In genomic region chr12:73034901-73035895, GRCm38 (mm10) we compare ENCODE assay signal across 11 mouse cellular contexts. TPM values are rescaled to one million over a fixed set of nuclear protein-coding genes. Genes with fewer than 3 reads are reported as not detected.
DNase-seq lines count a peak whose midpoint lies in the region; ATAC-seq and TF ChIP-seq lines count a peak whose summit lies in the region.
"Had no signal": no experiment of that assay in that cellular context is flagged by ENCODE, and none has a peak within 500 bp of the region (broad histone marks: within the 10 kb centered on the region; RNA-seq: fewer than 3 reads in every experiment).

No protein-coding gene starts in this region.

- H3K4me3 ChIP-seq in heart, embryonic 15.5 days = peak overlapping the region; percentile 35
- no peak overlapping the region for H3K4me3 ChIP-seq in C2C12 (ENCODE audit: insufficient read depth, poor library complexity, severe bottlenecking)
- peak overlapping the region; percentile 50 for H3K4me3 ChIP-seq in embryonic facial prominence, embryonic 10.5 days
- peak overlapping the region; percentile 8; the same call in 1 of the 2 replicates for H3K4me3 ChIP-seq in hindbrain, embryonic 16.5 days (ENCODE audit: low read length)
- no peak overlapping the region for H3K4me3 ChIP-seq in layer of hippocampus, adult 2 months

- peaks cover 12% of the 10 kb centered on the region for H3K4me1 ChIP-seq in heart, embryonic 15.5 days (replicated peaks)
- peaks cover 60% of the 10 kb centered on the region for H3K4me1 ChIP-seq in embryonic facial prominence, embryonic 10.5 days
- no peaks in the 10 kb centered on the region for H3K4me1 ChIP-seq in hindbrain, embryonic 16.5 days (ENCODE audit: control insufficient read depth, insufficient read depth, low read depth, low read length)

- peaks cover 69% of the 10 kb centered on the region for H3K27me3 ChIP-seq in heart, embryonic 15.5 days
- no peaks in the 10 kb centered on the region for H3K27me3 ChIP-seq in C2C12 (ENCODE audit: control insufficient read depth, insufficient read depth, insufficient read length)
- peaks cover 78% of the 10 kb centered on the region for H3K27me3 ChIP-seq in embryonic facial prominence, embryonic 10.5 days (replicated peaks; ENCODE audit: low read depth, poor library complexity, severe bottlenecking)
- H3K27me3 ChIP-seq in hindbrain, embryonic 16.5 days (replicated peaks; ENCODE audit: control insufficient read depth, insufficient read depth, low read length) = peaks cover 64% of the 10 kb centered on the region

- 0 out of 2 replicates have a peak overlapping the region, but pooled peaks have one; percentile 17 for H3K9ac ChIP-seq in heart, embryonic 15.5 days
- H3K9ac ChIP-seq in hindbrain, embryonic 16.5 days (ENCODE audit: low read depth, low read length) = no peak overlapping the region

- 12% methylated on average over 40 of the region's 43 CpGs for WGBS in heart, embryonic 15.5 days
- 1% methylated on average over 43 of the region's 43 CpGs for WGBS in embryonic facial prominence, embryonic 10.5 days
- 2% methylated on average over 39 of the region's 43 CpGs for WGBS in hindbrain, embryonic 16.5 days

- H3K4me2 ChIP-seq in heart, embryonic 15.5 days = peak overlapping the region; percentile 57
- peak overlapping the region; percentile 20; the same call in 1 of the 2 replicates for H3K4me2 ChIP-seq in hindbrain, embryonic 16.5 days (ENCODE audit: low read length)

- no peak overlapping the region for H3K27ac ChIP-seq in heart, embryonic 15.5 days
- H3K27ac ChIP-seq in embryonic facial prominence, embryonic 10.5 days (replicated peaks) = peak overlapping the region; percentile 91
- no peak overlapping the region for H3K27ac ChIP-seq in hindbrain, embryonic 16.5 days (ENCODE audit: low read depth, low read length)
- no peak overlapping the region for H3K27ac ChIP-seq in layer of hippocampus, adult 2 months

- peak overlapping the region; percentile 63 for H3ac ChIP-seq in C2C12 (ENCODE audit: control insufficient read depth, insufficient read length, low read depth)

- no peak for DNase-seq in heart, postnatal 25 days (ENCODE audit: low spot score)
- peak; percentile 82 for DNase-seq in embryonic facial prominence, embryonic 10.5 days (ENCODE audit: low spot score)
- no peak for DNase-seq in c-Kit-positive CD71-positive TER-119-positive erythroid progenitor cells, embryonic 14.5 days (ENCODE audit: low spot score)
- DNase-seq in layer of hippocampus, adult 2 months (ENCODE audit: low spot score in 2 of 2) = no peak
- DNase-seq in layer of hippocampus, adult 9-10 months (ENCODE audit: low spot score) = no peak
- DNase-seq: cerebellum, adult 18-20 months had no signal

- TF ChIP-seq CTCF in C2C12 (IDR thresholded peaks at IDR 0.05; ENCODE audit: control insufficient read depth, insufficient read depth, insufficient read length) = no peak
- no peak for TF ChIP-seq CTCF in layer of hippocampus, adult 2 months (conservative IDR thresholded peaks at IDR 0.05)

- H3K36me3 ChIP-seq in heart, embryonic 15.5 days = no peaks in the 10 kb centered on the region
- H3K36me3 ChIP-seq in C2C12 (ENCODE audit: control insufficient read depth, insufficient read depth) = peaks cover 4% of the 10 kb centered on the region
- peaks cover 12% of the 10 kb centered on the region for H3K36me3 ChIP-seq in embryonic facial prominence, embryonic 10.5 days (replicated peaks)
- no peaks in the 10 kb centered on the region for H3K36me3 ChIP-seq in hindbrain, embryonic 16.5 days (ENCODE audit: control insufficient read depth, insufficient read depth, low read length)

- intact Hi-C loops in heart, postnatal 25 days (cut with DNase I) = loop anchor here (5.0 kb wide), 1 partner anchor 93 kb away; the partner anchor contains the start of gene 4930447C04Rik

- H3K9me3 ChIP-seq in heart, embryonic 15.5 days (replicated peaks) = no peaks in the 10 kb centered on the region
- no peaks in the 10 kb centered on the region for H3K9me3 ChIP-seq in embryonic facial prominence, embryonic 10.5 days
- no peaks in the 10 kb centered on the region; the same call in 1 of the 2 replicates for H3K9me3 ChIP-seq in hindbrain, embryonic 16.5 days (ENCODE audit: control insufficient read depth, low read length)

- peaks cover 42% of the 10 kb centered on the region for H3K79me2 ChIP-seq in C2C12 (ENCODE audit: control insufficient read depth, insufficient read depth)

- H3K79me3 ChIP-seq in C2C12 (ENCODE audit: low read depth) = peaks cover 13% of the 10 kb centered on the region

- ATAC-seq in heart, embryonic 15.5 days (replicated peaks; ENCODE audit: insufficient number of reproducible peaks, insufficient read depth, low FRiP score, low read depth) = no peak
- no peak for ATAC-seq in hindbrain, embryonic 16.5 days

TF ChIP-seq in C2C12, 6 proteins besides CTCF, POLR2A, EP300 and RAD21:
- TF ChIP-seq MYOD1 (IDR thresholded peaks at IDR 0.05; ENCODE audit: control insufficient read depth, insufficient read length, low read depth) (no peak), MAX (IDR thresholded peaks at IDR 0.05) (no peak), CEBPB (IDR thresholded peaks at IDR 0.05; ENCODE audit: low read depth) (no peak), FOSL1 (IDR thresholded peaks at IDR 0.05; ENCODE audit: insufficient read depth, low read length, poor library complexity, severe bottlenecking) (no peak), USF1 (IDR thresholded peaks at IDR 0.05; ENCODE audit: low read depth) (no peak), MYOG (IDR thresholded peaks at IDR 0.05; ENCODE audit: control insufficient read depth, extremely low read depth, insufficient read length) (no peak)

RNA-seq across cellular contexts. Expression of gene Six1, which starts 18.5 kb away (rescaled TPM):
- polyA plus RNA-seq in heart, embryonic 15.5 days (2015; fragmentation: Nextera tagmentation; extraction: Ambion mirVana) = 0.62 and 3.7 TPM in 2 replicates
- total RNA-seq in heart, postnatal 25 days (2021) = 1 to 10 TPM in 1 of 2 experiments, under 1 TPM in 1; 0.81 to 1.0 TPM
- 72.4 TPM for polyA plus RNA-seq in C2C12 (2012; fragmentation: generic; extraction: Trizol)
- polyA plus RNA-seq in embryonic facial prominence, embryonic 10.5 days (2016; fragmentation: Nextera tagmentation; extraction: Ambion mirVana) = 38.4 and 45.4 TPM in 2 replicates
- polyA plus RNA-seq in hindbrain, embryonic 16.5 days (2015; fragmentation: Nextera tagmentation; extraction: Ambion mirVana) = 0.58 and 1.5 TPM in 2 replicates
- under 1 TPM; 0.18 to 0.20 TPM for total RNA-seq in layer of hippocampus, adult 2 months (2021)
- total RNA-seq: MEL had no signal
- polyA plus RNA-seq: small intestine, adult 2 months had no signal

Comparison
In these comparisons a context has a peak if more than half of its experiments do, and no peak if none do; other contexts are left out.
1. H3K4me3 ChIP-seq: peak in heart, embryonic 15.5 days (single experiment), embryonic facial prominence, embryonic 10.5 days (single experiment) and hindbrain, embryonic 16.5 days (single experiment); none in C2C12 (single experiment) and layer of hippocampus, adult 2 months (single experiment).